Mouse (Mus musculus): ENCODE data around the gene Spsb4. TPM values are rescaled to one million over a fixed set of nuclear protein-coding genes. Genes with fewer than 3 reads are reported as not detected.

Spsb4 gene
- total RNA-seq, 2 experiments from 2014 or later: 1.3 to 2.2 TPM

DNA sequence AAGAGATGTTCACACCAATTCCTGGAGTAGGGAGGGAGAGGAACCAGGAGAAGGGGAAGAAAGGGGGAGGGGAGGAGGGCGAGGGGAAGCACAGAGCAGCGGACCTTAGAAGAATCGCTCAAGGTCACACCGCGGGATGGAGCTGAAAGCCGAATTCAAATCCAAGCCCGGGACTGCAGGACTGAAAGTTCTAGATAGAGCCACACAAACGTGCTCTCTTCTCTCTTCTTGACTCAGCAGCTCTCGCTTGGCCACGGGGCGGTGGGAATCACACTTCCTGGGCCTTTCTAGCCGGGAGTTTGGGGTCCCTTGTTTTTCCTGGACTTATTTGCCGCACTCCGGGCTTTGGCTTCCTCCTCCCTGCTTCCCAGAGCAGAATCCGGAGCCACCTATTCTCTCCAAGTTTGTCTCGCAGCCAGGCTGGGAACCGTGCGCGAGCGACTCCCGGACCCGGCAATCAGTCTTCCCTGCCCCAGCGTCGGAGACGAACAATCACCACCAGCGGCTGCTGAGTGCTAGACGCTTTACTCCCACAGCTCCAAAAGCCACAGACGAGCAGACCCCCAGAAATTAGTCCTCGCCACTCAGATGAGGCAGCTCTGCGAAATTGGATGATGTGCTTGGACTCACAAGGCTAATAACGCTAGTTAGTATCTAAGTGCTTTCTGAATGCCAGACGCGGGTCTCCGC is 1.4 kb downstream of the Spsb4 start:
- DNase-seq (ENCODE audit: low spot score): no peak

DNA sequence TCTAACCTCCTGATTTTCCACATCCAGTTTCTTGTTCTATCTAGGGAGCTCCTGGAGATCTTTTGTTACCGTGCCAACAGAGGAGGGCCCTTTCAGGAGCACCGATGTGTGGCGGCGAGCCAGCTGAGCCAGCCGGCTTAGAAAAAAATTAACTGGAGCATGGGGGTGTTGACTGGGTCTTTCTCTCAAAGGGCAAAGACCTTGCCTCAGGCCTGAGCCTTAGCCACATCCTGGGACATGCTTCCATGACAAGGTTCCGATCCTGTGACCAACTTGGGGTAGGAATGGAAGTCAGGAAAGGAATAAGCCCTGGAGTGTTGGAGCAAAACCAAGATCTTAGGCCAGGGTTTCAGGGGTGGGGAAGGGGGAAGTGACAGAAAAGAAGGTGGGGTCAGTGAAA is 2.9 kb downstream of the Spsb4 start:
- DNase-seq (ENCODE audit: low spot score): no peak

DNA sequence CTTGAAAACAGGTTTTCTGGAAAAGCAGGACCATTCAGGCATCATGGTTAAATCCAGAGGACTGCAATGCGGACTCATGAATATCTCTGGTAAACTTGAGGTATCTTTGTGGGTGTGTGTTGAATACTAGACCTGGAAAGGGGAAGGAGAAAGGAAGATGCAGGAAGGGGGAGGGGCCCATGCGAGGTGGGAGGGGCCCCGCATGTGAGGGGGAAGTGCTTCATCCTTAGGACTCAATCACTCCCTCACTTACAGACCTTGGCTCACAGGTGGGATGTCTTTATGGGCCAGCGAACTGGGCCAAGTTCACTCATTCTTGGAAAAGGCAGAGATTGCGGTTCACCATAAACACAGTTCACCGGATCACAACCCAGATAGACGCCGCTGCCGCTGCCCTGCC is 4.9 kb downstream of the Spsb4 start:
- no peak for DNase-seq (ENCODE audit: low spot score)

DNA sequence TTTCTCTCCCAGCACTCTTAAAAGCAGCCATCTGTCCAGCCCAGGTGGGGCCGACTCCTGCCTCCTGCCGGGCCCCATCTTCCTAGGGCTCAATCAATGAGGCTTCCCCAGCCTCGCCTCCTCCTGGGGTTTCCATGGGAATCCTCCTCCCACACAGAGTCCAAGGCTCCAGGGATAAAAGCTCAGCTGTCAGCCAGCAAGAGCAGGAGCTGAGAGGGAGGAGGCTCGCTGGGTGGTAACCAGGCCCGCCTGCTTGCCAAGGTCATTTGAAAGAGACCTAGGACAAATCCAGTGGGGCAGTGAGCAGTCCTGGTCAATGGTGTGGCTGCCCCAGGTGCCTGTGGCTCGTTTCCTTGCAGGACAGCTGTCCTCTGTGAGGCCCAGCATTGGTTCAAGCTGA is 5.5 kb downstream of the Spsb4 start:
- DNase-seq (ENCODE audit: low spot score): no peak

DNA sequence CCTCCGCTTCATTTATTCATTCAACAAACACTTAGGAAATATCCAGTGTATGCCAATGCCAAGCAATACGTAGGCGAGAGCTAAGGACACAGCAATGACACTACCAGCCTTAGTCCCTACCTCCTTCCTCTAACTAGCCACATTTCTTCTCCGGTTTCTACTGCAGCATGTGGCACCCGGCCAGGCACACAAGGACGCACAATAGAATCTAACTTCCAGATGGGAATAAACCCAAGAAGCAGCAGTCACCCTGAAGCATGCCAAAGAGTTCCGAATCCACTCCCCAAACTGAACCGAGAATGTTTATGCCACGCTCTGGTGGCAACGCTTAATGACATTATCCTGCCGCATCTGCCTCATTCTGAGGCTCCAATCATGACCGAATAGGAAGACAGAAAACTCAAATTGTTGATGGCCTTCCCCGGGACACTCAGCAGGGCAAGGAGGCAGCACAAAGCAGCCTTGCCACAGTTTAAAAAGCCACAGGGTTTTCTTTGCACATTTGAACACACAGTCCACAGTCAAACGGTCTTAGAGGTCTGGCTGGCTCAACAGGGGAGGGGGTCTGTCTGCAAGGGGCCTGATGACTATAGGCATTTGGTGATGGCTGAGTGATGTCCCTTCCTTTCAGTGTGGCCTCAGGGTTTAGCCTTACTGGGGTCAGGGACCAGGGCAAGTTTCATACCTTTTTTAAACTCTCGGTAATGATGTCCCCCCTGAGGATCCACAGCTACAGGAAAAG is 7.0 kb downstream of the Spsb4 start:
- no peak for DNase-seq (ENCODE audit: low spot score)

DNA sequence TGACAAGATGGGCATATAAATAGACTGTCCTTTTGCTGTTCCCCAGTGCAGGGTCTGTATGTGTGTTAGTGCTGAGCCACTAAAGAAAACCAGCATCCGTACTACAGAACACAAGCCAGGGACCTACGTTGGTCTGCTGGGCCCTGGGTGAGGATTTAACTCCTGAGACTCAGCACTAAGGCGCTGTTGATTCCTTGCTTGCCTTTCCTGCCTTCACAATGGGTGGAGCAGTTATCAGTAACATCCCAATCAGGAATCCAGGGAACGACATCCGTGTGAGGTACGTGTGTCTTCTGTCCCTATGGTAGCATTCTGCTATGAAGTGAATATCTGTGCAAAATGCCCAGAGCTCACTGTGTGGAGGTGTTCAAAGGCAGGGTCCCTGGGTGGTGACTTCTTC is 8.2 kb downstream of the Spsb4 start:
- DNase-seq (ENCODE audit: low spot score): no peak

DNA sequence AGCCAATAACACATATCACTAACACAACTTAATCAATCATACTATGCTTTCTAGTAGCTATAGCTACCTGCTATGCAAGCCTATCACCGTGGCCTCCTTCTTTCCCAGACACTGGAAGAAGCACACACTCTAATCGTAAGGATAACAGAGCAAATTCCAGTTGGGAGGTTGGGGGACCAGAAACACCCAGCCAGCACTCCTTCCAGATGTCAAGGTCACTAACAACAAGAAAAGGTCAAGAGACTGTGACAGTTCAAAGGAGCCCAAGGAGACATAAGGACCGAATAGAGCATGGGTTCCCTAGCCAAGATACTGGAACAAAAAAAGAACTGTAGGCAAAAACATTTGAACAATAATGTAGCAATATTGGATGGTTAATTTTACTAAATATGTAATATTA is 13.9 kb downstream of the Spsb4 start:
- no peak for DNase-seq (ENCODE audit: low spot score)

GRCm38 (mm10) chr9:97003173-97003572 is 15.5 kb downstream of the Spsb4 start:
- no peak for DNase-seq (ENCODE audit: low spot score)

DNA sequence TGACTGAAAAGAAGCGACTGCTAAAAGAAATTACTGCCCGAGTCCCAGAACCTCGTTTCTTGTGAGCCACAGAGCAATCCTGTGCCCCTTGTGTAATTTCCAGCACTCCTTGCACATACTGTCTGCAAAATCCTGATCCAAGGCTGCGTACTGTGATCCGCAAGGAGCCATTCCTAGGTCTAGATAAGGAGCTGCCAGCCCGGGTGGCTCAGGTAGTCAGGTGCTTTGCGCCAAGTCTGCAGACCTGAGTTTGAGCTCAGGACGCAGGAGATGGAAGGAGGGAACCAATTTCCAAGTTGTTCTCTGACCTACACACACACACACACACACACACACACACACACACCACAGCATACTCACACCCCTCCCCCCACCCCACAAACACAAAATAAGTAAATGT is 16.0 kb downstream of the Spsb4 start:
- no peak for DNase-seq (ENCODE audit: low spot score)

DNA sequence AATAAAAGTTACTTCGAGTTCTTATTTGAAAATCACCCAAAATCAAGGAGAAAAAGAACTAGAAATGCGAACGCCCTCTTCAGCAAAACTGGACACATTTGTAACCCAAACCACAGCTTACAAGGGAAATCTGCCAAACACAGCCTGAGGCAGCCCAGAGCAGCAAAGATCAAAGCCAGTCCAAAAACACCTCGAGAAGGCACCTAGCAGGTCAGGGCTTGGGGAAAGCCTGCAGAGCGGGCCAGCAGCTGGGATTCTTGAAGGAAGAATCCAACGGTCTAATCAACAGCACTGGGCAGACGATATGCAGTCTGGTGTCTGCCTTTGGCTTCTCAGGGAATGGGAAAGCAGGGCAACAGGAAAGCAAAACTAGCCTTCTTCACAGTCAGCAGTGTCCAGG is 16.6 kb downstream of the Spsb4 start:
- DNase-seq (ENCODE audit: low spot score): no peak

DNA sequence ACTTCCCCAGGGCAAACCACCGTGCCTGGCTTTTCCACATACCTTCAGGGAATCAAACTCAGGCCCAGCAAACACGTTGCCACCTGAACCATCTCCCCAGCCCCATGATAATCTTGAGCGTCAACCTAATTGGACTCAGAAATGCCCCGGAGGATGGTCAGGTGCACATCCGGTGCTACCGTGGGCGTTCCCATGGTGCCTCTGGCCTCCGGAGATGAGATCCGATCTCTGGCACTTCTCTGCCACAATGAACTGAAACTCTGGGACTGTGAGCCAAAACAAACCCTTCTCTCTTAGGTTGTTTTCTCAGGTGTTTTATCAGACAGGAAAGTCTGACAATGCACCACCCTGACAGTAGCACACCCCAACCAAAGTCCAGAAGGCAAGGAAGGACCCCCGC is 17.2 kb downstream of the Spsb4 start:
- DNase-seq (ENCODE audit: low spot score): no peak

DNA sequence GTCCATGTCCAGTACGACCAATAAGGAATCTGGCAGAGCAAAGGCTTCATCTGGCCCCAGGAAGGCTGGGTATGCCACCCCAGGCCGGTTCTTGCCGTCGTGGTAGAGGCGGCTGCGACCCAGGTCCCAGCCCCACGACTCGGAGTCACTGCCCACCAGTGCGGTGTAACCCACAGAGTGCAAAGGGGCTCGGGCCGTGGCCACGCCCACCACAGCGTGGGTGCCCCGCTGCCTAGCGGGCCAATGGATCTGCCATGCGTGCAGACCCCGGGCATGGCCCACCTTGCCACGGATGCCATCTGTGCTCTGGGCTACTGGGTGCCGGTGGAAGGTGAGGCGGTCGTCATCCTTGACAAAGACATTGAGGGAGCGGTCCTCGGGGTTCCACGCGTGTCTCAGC is 22.9 kb downstream of the Spsb4 start:
- DNase-seq (ENCODE audit: low spot score): no peak

GRCm38 (mm10) chr9:96994733-96995132 is 23.9 kb downstream of the Spsb4 start:
- DNase-seq (ENCODE audit: low spot score): no peak

DNA sequence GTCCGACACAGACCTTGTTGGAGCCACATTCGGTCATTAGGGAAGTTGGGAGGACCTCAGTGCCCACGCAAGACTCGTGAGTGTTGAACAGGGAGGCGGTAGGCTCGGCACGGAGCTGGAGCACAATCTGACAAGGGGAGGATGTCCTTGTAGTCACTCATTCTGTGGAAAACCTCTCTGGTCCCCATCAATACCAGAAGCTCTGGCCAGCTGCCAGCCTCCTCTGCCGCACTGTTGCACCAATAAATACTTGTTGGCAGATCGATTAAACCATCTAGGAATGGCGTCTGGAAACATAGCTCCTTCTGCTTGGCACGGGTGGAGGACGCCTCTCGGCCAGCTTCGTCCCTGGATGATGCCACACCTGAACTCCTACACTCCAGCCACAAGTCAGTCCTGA is 27.5 kb downstream of the Spsb4 start:
- DNase-seq (ENCODE audit: low spot score): no peak

DNA sequence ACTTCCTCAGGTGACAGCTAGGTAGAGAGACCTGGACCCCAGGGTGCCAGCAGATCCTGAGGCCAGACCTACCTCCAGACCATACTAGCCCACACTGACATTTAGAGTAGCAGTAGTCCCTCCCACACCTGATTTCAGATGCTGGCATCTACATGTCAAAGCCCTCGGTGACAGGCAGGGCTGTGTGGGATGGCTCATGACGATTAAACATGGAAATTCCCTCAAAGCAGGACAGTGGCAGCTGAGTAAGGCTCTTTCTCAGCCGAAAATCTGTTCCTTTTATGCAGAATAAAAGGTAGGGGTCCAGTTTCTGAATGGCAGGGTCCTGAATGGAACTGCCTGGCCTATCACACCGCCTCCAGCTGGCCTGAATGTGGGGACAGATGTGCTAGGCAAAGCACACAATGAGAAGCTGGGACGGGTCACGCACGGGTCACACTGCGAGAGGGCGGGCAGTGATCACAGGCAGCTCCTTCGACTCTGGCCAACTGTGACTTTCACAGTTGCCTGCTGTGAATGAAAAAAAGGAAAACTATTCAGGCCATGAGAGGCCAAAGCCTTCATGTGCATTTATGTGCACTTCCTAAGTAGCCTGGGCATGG is 29.2 kb downstream of the Spsb4 start:
- DNase-seq (ENCODE audit: low spot score): peak; percentile 28

DNA sequence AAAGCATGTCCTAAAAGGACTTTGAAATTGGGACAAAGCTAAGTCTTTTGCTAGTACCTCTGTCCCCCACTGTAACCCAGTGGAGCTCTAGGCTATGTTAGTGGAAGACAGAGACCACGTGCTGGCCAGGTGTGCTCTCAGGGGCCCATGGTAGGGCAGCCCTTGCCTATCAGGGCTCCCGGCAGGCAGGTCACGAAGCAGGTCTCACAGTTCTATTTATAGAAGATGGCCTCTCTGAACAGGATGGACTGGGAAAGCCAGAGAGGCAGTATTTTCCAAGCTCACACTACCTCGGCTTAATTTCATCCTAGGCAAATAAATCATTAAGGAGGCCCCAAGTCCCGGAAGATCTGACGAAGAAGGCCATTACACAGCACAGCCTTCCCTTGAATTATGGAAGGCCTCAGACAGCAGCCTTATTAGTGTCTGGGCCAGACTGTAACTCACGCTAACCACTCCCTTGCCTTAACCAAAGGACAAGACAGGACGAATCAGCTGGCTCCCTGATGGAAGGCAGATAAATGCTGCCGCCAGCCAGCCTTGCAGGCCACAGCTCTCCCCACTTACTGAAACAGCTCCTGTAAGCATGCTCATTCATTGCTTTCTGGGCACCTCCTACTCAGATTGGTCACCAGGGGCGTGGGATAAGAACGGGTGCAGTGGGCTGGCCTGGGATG is 31.7 kb downstream of the Spsb4 start:
- no peak for DNase-seq (ENCODE audit: low spot score)

- DNase-seq (ENCODE audit: low spot score): no peak
Measured at GRCm38 (mm10) chr9:96984034-96984433, 34.6 kb downstream of the Spsb4 start.

- DNase-seq (ENCODE audit: low spot score): no peak
Measured at GRCm38 (mm10) chr9:96982940-96983339, 35.7 kb downstream of the Spsb4 start.

- no peak for DNase-seq (ENCODE audit: low spot score)
Measured at GRCm38 (mm10) chr9:96982351-96982750, 36.3 kb downstream of the Spsb4 start.

GRCm38 (mm10) chr9:96981836-96982235 is 36.8 kb downstream of the Spsb4 start:
- no peak for DNase-seq (ENCODE audit: low spot score)

DNA sequence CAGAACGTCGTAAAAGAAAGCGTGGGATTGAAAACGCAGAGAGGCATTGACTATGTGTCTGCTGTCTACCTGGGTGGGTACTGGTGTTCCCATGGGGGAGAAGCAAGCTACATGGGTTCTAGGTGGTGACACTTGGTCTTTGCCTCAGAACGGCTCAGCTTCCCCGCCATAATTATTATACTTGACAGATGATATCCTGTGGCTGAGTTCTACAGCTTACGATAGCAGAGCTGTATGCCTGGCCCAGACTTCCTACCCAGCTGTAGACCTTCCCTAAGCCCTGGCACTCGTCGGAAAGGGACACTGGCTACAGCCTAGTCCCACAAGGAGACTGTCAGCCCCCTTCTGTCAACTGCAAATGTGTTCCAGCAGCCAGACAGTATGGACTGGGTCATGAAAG is 37.5 kb downstream of the Spsb4 start:
- DNase-seq (ENCODE audit: low spot score): no peak
